Mouse (Mus musculus): Measurements from ENCODE around the gene Klf7.
A peak's percentile ranks its signal among the peaks of the same experiment; 100 is the strongest.

Gene Klf7

DNA sequence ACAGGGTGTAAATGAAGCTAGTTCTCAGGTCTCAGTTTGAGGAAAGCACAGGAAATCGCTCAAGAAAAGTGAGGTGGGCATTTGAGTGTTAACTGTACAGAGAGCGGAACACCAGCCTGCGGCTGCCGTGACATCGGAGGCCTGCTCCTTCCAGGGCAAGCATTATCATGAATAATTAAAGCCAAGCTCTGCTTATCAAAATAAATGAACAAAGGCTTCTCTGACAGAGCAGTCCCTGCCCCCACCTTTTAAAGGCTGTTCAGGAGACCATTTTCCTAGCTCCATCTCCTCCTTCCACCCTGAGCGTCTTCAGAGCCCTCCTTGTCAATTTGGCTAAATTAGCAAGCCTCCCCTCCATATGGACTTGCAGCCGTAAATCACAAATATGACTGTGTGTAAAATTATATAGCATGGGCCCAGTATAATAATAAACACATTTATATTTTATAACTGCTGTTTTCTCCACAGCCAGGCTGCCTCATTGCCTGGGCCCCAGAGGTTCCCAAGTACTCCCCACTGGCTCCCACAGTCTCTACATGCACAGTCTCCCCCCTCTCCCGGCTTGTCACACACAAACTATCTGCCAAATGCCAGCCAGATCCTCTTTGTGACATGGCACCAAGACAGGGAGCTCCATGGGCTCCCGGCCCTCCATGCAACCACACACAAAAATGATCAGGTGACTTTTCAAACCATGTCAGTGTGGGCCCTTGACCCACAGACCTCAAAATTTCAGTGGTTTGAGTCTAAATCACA, 61.2 kb downstream of the Klf7 start:
- DNase-seq: no peak

DNA sequence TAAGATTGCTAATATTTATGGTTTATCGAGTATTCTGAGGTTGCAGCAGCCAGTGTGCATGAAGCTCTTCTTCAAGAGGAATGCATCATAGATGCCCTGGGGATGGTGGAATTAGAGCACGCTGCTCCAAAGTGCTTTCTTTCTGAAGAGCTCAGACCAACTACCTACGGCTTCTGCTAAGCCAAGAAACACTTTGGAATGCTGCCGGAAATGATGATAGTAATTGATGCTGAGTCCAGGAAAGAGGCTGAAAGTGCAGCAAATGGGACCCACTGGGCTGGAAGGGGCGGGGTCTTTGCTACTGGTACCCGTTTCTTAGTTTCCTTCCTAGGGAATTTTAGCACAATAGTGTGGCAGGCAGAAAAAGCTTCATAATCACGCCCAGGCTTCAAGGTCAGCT, 62.0 kb downstream of the Klf7 start:
- DNase-seq: no peak

DNA sequence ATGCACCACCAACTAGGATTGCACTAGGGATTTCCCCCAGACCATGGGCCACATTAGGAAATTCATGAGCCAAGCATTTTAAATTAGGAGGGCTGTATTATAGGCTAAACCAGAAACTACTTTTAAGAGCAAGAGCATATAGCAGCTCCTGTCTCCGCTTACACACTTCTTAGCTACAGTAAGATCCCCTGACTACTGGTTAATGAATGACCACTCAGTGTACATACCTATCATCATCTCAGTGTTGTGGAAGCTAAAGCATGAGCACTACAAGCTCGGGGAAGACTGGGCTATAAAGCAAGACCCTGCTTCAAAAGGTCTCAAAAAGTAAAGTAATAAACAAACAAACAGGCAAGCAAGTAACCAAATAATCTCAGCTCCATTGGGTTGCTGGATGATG, 65.5 kb downstream of the Klf7 start:
- no peak for DNase-seq

DNA sequence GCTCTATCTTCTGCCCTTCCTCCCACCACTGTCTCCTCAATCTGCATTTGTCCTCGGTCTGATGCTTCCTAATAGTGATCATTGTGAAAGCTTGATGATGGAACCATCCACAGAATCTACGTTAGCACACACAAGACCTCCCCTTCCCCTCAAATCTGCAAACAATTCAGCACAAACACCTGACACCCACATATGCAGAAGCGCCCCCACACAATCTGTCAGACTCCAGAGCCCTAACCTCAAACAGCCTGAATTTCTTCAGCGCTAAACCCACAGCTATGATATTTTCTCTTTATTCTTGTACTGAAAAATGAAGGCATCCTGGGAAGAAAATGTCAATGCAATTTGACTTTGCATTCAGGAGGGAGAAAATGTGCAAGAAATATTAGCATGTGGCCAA, 66.1 kb downstream of the Klf7 start:
- no peak for DNase-seq

DNA sequence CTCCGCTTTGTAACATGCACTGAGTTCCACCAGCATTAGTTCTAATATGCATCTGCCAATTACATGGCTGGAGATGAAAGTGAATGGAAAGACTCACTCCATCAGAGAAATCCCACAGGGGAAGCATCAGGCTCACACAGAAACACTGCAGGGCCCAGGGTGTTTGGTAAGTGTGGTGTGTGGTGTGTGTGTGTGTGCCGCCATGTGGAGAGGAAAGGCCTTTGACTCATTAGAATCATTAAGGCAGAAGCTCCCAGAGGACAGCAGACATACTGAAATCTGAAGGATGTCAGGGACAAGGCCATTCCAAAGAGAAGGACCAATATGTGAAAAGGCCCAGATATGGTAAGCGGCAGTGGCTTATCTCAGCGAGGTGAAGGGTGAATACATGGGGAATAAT, 66.9 kb downstream of the Klf7 start:
- no peak for DNase-seq

DNA sequence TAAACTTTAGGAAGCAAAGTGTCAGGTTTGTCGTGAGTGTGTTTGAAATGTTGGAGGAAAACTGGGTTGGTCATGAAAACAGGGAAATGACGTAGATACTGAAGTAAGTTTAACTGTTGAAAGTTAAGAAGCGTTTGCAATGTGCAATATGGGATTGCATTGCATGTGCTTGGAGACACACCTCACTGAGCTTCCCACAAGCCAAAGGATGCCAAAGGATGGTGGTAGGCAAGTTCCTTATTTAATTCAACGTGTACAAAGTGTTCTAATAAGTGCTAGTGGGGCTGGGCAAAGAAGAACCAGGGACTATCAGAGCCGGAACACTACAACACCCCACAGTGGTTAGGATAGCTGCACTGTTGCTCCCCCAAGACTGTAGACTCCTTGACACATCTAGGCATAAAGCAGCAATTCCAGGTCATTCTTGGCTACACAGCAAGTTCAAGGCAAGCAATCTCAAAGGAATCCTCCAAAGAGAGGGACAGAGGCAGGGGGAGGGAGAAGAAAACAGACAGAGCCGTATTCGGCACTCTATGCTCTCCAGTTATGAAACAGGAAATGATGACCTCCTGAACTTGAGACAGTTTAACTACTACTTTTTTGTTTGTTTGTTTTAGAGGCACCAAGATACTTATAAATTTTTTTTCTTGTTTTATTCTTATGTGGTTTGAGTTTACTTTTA, 69.9 kb downstream of the Klf7 start:
- DNase-seq: no peak

DNA sequence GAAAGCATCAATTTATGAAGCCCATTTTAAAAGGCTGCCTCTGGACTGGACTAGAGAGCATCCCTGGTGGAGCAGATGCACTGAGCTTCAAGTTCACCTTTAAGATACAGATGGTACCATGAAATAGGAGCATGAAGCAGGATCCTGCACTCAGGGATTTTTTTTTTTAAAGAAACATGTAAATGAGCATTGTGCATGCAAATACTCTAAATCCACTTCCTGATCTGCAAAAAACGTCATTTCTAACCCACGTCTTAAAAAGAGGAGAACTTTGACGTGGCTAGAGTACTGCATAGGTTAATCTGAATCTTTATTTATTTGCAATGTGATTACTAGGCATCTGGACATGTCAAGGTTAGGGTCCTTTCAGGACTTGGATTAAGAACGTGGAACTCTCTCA, 73.5 kb downstream of the Klf7 start:
- DNase-seq: no peak

DNA sequence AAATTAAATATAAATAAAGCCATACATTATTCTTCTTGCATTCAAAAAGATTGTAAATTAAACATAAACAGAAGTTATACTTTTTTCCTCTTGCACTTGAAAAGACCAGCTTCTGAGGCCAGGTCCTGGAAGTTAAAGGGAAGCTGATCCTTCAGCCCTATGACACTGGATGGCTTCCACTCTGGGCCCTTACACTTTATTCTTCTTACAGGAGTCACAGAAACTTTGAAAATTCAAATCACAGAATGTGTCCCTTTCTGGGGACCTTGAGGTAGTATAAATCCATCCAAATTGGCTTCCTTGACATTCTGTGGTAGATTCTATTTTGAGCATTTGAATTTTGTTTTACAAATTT, 75.3 kb downstream of the Klf7 start:
- no peak for DNase-seq

DNA sequence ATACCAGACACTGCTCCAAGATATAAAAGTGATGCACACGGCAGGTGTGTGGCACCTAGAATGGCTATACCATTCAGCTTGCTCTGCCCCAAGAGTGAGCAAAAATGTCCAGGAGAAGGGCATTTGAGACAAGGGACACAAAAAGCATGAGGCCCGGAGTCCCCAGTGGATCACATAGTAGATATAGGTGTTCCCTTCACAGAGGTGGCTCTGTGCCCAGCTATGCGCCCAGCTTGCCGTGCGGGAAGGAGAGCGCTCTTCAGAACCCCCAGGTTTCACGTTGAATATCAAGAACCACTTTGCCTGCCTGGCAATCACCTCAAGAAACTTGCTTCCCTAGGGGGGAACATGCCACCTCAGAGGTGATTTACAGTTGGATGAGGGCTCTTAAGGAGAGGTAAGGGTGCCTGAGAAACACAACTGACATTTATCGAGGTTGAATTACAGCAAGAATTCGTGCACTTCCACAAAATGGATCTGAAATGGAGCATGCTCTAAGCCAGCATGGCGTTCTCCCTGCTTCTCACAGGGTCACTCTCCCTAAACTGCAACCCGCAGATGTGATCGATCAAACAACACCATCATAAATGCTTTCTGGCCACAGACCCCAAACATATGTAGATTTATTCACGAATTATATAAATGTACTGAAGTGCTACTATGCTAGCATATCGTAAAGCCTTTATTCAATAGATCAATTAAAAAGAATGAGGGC, 75.8 kb downstream of the Klf7 start:
- no peak for DNase-seq

DNA sequence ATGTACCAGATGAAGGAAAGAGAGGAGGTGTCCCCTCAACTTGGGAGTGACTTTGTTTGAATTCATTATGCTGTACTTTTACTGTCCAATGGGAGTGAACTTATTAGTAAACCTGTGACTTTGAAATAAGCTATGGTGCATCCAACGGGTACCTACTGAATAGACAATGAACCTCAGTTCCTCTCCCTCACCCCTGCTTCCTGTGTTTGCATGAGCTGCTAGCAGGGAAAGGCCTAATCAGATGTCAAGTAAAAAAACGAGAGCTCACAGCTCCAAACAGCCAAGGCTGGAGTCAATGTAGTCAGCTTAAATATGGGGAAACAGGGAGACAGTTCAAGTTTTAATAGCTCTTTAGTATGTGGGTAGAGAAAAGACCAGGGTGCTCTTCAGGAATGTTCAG, 77.5 kb downstream of the Klf7 start:
- no peak for DNase-seq

DNA sequence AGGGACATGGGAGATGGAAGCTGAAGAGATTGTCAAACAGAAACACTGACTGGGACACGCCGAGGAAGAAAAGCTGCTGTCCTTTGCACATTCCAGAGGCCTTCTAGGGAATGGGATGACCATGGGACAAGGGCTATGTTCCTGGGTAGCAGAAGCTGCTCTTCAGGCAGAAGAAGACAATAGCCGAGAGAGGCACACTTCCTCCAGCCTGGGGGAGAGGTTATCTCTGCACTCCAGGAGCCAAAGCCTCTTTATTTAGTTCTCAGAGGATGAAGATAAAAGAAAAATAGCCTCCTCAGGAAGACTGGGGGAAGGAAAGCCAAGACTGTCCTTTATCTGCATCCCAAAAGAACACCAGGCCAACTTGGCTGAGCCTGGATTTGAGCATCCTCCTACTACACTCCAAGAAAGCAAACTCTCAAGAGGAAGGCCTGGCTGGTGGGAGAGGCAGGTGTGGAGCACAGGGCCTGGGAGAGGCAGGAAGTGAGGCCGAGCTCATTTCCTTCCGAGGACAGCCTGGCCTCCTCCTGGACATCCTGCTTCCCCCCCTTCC, 81.2 kb downstream of the Klf7 start:
- DNase-seq: no peak

DNA sequence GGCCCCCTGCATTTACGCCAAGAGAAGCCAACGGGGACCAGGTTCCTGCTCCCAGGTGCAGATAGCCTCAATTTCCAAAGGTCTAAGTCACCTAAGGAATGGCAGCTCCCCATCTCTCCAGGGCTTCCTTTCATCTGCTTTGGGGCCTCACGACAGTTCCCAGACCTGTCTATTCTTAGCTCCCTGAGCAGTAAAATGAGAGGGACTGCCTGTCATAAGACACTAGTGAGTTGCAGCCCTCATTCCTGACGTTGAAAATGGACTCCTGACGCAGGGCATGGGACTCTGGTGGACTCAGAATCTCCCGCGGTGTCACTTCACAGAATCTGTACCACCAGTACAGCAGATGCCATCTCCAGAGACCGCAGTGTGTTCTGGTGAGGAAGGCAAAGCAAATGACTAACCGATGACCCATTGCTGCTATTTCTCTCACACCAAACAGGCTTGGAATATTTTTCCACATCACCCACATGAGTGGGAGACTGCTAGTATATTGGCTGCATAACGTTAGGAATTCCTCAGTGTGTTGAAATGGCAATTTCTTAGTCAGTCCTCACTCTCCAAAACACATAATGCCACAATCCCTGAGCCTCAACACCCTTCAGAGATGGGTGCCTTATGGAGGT, 81.9 kb downstream of the Klf7 start:
- DNase-seq: no peak

DNA sequence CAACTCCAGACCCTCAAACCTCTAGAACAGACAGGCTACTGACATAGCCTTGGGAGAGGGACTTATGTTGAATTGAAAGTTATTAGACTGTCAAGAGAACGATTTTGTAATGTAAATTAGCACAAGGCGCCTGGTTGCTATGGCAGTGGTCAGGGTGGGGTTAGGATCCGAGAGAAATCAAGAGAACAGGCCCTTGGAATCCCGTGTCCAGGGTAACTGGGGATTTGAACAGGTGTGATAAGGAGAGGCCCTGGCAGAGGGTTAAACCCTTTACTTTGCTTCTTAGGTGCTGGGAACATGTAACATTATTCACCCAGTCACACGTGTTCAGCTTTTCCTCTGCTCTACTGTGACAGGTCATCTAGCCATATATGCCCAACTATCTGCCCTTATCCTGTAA, 83.7 kb downstream of the Klf7 start:
- no peak for DNase-seq

DNA sequence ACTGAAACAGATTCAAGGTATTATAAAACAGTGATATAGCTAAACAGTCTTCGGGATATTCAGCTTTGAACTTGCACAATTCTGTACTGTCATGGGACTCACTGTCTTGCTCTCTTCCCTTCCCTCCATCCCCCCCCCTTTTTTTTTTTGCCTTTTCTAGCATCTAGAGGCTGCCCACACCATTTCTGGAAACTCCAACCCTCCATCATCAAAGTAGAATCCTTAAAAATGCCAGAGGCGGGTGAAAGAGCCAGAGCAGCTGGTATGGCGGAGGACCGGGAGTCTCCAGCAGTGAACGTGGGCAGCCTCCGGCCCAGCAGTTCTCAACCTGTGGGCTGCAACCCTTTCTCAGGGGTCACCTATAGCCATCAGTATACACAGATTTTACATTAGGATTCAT, 84.3 kb downstream of the Klf7 start:
- no peak for DNase-seq

DNA sequence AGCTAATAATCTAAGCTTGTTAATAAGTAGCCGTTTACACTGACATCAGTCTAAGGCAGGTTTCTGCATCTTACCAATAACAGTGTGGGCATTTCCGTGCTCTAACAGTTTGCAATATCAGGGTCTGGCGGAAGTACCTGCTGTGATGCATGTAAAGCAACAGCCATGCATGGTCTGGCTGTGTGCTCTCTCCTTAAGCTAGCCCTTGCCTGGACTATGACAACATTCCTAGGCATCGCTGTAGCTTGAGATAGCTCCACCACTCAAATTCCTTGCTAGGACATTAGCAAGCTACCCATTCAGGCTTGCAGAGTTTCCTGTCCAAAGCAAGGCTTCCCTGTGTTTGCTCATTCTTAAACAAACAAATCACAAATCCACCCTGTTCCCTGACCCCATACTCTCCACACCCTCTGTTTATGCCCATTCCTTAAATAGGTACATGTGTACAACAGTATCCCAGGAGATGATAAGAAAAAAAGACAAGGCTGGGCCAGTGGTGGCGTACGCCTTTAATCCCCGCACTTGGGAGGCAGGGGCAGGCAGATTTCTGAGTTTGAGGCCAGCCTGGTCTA, 85.1 kb downstream of the Klf7 start:
- DNase-seq: no peak

DNA sequence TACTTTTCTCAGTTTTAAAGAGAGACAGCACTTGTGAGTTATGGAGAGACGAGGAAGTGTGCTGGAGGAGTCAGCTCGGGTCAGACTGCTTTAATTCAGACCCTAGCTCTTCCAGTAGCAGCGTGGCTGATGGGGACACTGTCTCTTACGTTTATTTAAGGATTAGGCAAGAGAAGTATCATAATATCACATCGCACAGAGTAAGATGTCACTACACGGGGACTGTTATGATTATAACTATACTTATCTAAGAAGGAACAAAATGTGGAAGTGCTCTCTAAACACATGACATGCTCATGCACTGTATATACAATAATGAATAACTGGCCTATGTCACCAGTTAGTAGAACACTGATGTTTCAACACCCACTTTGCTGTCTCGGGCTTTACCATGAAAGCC, 86.3 kb downstream of the Klf7 start:
- no peak for DNase-seq

DNA sequence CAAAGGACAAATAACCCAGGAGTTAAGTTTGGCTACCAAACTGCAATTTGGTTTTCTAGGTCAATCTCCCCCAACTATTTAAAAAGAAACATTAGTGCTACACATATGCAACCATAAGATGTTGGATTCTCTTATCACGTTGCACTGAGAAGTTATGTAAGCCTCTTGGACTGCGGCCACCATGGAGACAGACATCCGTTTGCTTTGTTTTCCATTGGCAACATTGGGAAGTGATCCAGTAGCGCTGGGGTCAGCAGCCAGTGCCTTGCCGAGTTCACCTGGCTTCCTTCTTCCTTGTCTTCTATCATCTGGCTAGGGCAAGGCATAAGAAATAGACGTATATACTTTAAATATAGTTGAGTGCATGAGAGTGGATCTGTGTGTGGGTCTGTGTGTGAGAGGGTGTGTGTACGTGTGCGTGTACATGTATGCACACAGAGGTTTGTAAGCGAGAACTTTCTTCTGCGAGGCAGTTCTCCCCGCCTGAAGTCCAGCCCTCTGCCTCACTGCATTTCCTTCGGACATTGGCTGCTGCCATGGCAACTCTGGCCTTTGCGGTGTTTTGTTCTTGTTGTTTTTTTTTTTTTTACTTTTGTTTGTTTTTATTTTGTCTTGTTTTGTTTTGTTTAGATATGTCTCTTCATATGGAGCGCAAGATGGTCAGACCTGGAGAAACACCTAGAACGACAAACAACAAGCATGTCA, 86.8 kb downstream of the Klf7 start:
- peak; percentile 46 for DNase-seq

DNA sequence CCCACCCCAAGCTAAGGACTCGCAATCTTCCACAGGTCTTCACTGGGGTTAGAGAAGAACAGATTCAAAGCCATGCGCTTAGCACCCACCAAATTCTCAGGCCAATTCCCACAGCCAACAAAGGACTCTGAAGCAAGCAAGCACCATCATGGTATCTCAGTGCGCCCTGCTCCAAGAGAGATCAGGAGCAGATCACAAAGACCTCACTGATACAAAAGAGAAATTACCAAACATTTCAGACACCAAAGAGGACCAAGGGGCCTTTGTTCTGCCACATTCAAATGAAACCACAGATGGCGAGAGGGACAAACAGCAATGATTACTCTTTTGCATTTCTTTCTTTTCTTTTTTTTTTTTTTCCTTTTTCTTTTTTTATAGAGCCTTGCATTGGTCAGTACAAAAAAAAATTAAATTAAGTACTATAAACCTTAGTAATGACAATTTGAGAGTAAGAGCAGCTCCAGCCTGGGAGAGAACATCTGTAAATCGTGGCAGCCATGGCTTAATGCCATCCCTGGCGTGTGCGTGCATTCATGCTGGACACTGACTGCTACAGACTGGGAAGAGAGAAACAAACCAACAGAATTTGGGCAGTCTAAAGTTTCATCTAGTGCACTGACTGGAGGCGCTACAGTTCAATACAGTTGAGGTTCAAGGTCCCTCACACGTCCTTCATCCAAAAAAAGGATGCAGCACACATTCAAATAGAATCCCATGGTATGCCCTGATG, 89.4 kb downstream of the Klf7 start:
- no peak for DNase-seq

DNA sequence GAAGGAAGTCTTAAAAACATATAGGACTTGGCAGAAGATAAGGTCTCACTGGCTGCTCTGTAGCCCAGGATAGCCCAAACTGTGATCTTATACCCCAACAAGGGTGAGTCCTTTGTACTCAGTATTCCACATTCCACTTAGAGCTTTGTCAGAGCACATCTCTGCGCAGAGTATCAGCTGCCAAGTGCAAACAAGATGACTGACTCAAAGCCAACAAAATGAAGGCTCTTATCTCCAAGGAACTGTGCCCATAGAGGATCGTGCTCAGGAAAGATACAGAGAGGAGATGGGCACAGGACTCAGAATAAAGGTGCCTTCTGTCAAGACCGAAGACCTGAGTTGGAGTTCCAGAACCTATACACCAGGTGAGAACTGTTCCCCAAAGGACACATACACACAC, 100.1 kb downstream of the Klf7 start:
- DNase-seq: no peak

DNA sequence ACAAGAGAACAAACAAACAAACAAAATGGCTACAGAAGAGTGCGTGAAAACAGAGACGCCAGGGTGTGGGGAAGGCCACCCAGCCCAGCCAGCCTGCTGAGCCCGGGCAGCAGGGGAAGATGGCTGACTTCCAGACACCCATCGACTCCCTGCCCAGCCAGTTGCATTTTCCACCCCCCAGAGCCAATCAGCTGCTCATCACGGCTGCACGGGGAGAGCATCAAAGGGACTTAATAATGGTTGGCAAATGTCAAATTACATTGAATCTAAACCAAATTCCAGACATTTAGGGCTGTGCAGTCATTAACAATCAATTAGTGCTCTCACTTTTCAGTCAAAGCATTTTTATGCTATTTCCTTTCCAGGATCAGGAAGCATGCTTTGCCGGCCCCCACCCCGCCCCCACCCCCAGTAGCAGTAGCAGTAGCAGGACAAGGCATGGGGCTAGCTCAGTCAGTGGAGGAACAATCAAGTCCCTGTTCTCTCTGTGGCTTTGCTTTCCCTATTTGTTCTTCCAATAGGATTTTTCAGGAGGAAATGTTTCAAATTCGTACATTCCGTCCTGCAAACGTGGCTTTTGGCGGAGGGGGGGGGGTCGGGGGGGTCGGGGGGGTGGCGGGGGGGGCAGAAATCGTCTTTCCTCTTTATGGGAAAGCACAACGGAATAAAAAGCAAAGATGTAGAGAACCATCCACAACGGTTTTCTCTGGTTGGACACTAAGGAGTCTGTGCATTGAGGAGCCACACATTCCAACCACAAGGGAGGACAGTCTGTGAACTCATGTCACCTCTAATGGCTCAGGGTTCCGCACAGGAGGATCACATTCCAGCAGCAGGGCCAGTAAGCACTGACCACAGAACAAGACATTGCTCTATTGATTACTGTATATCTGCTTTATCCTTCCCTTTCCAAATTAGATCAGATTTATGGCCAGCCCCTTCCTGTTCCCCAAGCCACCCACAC, 101.1 kb downstream of the Klf7 start:
- DNase-seq: peak; percentile 41
